36 mouse cellular contexts compared by ENCODE assay signal in the genomic region with DNA sequence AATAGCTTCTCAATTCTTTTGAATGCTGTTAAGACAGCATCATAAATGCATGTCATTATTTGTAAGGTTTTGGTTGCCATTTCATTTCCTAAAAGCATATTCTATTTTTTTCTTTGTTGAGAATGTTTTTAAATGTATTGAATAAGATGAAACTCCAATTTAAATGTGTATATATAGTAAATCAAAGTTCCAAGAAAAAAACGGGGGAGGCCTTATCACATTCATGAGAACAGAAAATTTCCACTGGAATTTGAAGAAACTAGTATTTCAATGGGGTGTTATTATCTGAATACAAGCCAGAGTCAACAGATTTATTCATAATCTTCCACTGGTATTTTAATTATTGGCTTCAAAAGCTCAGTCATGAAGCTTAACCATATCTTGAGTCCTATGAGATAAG.
"Had no signal": no experiment of that assay in that cellular context is flagged by ENCODE, and none has a peak within 500 bp of the region (broad histone marks: within the 10 kb centered on the region; RNA-seq: fewer than 3 reads in every experiment).

No protein-coding gene starts in this region.

- H3K27me3 ChIP-seq: heart, embryonic 12.5 days; heart, embryonic 13.5 days; heart, embryonic 15.5 days; hindbrain, embryonic 12.5 days; hindbrain, embryonic 13.5 days; hindbrain, embryonic 15.5 days; intestine, embryonic 15.5 days; kidney, embryonic 15.5 days had no signal

- DNase-seq: heart, postnatal 10 days; heart, postnatal 14 days; heart, postnatal 36 days; heart, postnatal 4 days; kidney, adult 11 months; kidney, adult 18-20 months; kidney, adult 2 months; kidney, adult 8-10 months; kidney, adult 9 months; kidney, postnatal 10 days; kidney, postnatal 14 days; kidney, postnatal 25 days; kidney, postnatal 36 days; kidney, postnatal 4 days; layer of hippocampus, adult 9-11 months; layer of hippocampus, postnatal 36 days had no signal

- H3K9ac ChIP-seq: heart, embryonic 12.5 days; heart, embryonic 13.5 days; heart, embryonic 15.5 days; hindbrain, embryonic 12.5 days; hindbrain, embryonic 13.5 days; hindbrain, embryonic 14.5 days; hindbrain, embryonic 15.5 days; intestine, embryonic 15.5 days; kidney, embryonic 15.5 days had no signal

- H3K4me2 ChIP-seq: heart, embryonic 11.5 days; heart, embryonic 12.5 days; heart, embryonic 13.5 days; heart, embryonic 15.5 days; hindbrain, embryonic 12.5 days; hindbrain, embryonic 13.5 days; hindbrain, embryonic 14.5 days; hindbrain, embryonic 15.5 days; intestine, embryonic 15.5 days; kidney, embryonic 15.5 days had no signal

- H3K27ac ChIP-seq: heart, embryonic 10.5 days; heart, embryonic 13.5 days; heart, embryonic 15.5 days; hindbrain, embryonic 10.5 days; hindbrain, embryonic 12.5 days; hindbrain, embryonic 15.5 days; hindbrain, postnatal 0 days; intestine, embryonic 15.5 days; kidney, embryonic 15.5 days; kidney, postnatal 0 days; layer of hippocampus, adult 2 months; left cerebral cortex, adult 2 months had no signal

- H3K9me3 ChIP-seq: heart, embryonic 10.5 days; heart, embryonic 12.5 days; heart, embryonic 13.5 days; heart, embryonic 15.5 days; hindbrain, embryonic 10.5 days; hindbrain, embryonic 13.5 days; hindbrain, embryonic 15.5 days; intestine, embryonic 15.5 days; kidney, embryonic 15.5 days had no signal

- H3K4me1 ChIP-seq: heart, embryonic 10.5 days; heart, embryonic 12.5 days; heart, embryonic 13.5 days; heart, embryonic 15.5 days; hindbrain, embryonic 10.5 days; hindbrain, embryonic 12.5 days; hindbrain, embryonic 13.5 days; hindbrain, embryonic 15.5 days; intestine, embryonic 15.5 days had no signal

- H3K36me3 ChIP-seq: heart, embryonic 10.5 days; heart, embryonic 12.5 days; heart, embryonic 13.5 days; heart, embryonic 15.5 days; hindbrain, embryonic 10.5 days; hindbrain, embryonic 12.5 days; hindbrain, embryonic 13.5 days; hindbrain, embryonic 15.5 days; intestine, embryonic 15.5 days; kidney, embryonic 15.5 days had no signal

- H3K4me3 ChIP-seq: heart, embryonic 10.5 days; heart, embryonic 12.5 days; heart, embryonic 13.5 days; heart, embryonic 15.5 days; hindbrain, embryonic 10.5 days; hindbrain, embryonic 12.5 days; hindbrain, embryonic 13.5 days; hindbrain, embryonic 15.5 days; intestine, embryonic 15.5 days; kidney, embryonic 15.5 days; layer of hippocampus, adult 2 months; left cerebral cortex, adult 2 months had no signal

- ATAC-seq: hindbrain, embryonic 16.5 days; hindbrain, postnatal 0 days; inflammation-experienced regulatory T-cells, adult 6 months; intestine, embryonic 15.5 days; intestine, embryonic 16.5 days; intestine, postnatal 0 days had no signal
